Mouse (Mus musculus) kidney, adult 18-20 months (tissue): Measurements from ENCODE around the gene Cd52.
A peak's percentile ranks its signal among the peaks of the same experiment; 100 is the strongest.

Experiments used
- DNase-seq: peaks from one replicate; pipeline ENCODE4 v3.0.0; 2021

The Cd52 gene

DNA sequence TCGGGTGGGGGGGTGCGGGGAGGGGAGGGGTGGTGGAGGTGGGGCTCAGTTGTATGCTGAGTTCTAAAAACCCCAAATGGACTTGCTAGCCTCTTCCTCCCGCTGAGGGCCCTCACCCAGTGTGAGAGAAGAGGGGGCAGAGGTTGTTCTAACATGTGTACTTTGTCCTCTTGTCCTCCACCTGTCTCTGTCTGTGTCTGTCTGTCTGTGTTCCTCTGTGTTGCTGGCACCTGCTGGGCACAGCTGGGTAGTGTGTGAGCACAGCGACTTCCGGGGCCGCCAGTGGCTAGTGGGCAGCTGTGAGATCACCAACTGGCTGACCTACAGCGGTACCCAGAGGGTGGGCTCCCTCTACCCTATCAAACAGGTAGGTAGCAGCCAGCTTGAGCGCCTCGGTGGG is 5.9 kb downstream of the Cd52 start:
- DNase-seq, result no peak

DNA sequence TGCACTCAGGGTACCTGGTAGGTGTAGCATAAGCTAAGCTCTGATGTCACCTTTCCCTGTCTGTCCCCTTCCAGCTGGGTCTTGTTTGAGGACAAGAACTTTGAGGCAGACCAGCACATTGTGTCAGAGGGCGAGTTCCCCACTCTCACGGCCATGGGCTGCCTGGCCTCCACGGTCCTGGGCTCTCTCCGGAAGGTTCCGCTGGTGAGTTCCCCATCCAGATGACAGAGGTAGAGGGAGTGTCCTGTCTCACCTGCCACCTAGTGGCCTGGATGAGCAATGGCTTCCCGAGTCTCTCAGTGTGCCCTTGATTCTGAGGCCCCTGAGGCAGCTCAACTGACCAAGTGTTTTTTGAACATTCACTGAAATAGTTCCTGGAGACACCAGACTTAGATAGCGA is 7.5 kb downstream of the Cd52 start:
- DNase-seq, result peak; percentile 57

DNA sequence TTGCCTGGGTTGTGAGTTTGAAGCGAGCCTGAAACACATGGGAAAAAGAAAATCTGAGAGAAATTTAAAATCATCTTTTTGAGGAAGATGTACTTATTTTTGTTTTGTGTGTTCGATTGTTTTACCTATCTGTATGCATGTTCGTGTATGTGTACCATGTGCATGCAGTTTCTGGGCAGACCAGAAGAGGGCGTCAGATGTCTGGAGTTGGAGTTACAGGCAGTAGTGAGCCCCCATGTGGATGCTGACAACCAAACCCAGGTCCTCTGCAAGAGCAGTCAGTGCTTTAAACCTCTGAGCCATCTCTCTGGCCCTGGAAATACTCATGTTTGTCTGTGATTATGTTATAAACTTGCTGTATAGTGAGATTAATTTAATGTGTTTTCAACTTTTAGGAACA is 9.9 kb downstream of the Cd52 start:
- no peak for DNase-seq

DNA sequence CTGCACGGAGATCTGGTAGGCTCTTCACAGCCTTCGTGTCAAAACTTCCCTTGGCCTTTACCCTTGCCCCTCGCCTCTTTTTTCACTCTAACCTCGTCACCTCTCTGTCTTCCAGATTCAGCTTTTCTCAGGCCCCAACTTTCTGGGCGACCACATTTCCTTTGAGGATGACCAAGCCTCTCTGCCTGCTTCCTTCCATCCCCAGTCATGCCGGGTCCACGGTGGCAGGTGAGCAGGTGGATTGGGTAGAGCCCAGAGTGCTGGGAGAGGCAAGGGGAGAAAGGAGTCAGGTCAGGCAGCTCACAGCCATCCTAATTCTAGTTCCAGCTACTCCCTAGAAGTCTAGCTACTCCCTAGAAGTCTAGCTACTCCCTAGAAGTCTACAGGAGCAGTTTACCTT is 12.4 kb downstream of the Cd52 start:
- DNase-seq, result no peak

DNA sequence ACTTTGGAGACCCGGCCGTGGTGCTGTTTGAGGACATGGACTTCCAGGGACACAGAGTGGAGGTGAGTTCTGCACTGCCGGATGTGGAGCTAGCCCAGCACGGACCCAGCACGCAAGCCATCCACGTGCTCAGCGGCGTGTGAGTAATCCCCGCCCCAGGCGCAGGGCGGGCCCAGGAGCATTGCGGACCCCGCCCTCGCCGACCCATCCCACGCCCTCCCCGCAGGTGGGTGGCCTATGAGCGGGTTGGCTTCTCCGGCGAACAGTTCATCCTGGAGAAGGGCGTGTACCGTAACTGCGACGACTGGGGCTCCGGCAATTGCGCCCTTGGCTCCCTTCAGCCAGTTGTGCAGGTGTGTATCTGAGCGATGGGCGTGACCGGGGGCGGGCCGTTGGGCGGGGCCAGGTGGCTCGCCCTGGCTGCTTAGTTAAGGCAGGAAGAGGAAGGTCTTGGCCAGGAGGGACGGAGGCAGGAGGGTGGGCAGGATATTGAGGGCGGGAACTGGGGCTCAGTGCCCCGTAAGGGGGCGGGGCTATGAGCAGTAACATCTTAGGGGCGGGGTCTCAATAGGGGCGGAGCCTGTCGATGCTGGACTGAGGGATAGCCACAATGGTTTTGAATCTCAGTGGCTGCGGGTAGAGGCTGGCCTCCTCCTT is 13.0 kb downstream of the Cd52 start:
- DNase-seq, result peak; percentile 88

DNA sequence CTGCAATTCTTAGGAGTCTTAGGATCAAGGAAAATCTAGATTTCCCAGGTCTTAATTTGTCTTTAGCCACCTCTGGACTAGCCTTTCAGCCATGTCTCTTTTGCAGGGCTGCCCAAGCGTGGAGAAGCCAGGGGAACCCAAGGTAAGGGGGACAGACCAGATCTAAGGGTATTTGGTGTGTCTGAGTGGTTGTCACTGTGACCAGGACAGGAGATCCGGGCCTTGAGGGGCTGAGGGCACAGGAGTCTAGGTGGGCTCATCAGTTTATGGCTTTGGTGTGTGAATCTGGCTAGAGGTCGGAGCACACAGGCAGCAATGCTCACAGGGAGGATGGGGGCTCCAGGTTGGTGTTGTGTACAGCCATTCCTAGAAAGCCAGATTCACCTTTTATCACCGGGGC is 14.2 kb downstream of the Cd52 start:
- no peak for DNase-seq

DNA sequence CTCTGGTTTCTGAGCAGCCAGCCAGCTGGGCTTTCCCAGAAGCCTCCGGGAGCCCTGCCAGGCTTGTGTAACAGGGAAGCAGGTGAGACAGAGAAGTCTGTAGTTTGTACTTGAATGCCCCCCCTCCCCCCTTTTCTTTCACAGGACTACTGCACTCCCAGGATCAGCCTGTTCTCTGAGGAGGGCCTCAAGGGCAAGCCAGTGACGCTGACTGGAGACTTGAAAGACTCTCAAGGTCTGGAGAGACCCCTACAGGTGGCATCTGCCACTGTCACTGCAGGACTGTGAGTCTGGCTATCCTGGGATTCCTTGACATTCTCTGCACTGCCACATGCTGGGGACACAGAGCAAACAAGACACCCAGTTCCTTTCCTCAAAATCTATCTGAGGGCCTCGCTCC is 16.2 kb downstream of the Cd52 start:
- peak; percentile 57 for DNase-seq

DNA sequence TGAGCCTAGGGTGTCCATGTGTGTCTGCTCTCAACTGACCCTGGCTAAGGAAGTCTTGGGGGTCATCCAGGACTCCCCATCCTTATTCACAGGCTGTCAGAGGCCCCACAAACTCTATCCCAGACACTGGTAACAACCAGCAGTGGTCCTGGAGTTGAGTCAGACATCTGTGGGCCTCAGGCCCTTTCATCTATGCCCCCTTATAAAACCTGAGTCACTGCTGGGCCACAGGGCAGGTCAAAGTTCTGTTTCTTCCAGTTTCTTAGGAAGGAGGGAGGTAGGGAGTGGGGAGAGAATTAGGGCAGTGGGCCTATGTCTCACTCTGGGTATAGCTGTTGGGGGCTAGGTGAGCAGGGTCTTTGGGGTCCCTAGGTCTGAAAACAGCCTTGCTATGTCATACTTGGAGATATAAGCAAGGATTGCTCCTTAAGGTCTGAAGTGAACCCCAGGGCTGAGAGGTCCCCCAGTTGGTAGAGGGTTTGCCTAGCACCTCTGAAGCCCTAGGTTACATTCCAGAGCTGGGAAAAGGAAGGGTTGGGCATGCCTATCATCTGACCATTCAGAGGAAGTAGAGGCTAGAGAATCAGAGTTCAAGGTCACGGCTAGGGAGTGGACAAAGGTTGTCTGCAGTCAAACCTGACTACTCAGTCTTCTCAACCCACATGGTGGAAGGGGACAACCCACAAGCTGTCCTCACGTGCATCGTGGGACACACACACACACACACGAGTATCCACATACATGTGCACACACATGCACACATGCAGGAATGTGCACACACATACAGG is 25.9 kb downstream of the Cd52 start:
- no peak for DNase-seq

DNA sequence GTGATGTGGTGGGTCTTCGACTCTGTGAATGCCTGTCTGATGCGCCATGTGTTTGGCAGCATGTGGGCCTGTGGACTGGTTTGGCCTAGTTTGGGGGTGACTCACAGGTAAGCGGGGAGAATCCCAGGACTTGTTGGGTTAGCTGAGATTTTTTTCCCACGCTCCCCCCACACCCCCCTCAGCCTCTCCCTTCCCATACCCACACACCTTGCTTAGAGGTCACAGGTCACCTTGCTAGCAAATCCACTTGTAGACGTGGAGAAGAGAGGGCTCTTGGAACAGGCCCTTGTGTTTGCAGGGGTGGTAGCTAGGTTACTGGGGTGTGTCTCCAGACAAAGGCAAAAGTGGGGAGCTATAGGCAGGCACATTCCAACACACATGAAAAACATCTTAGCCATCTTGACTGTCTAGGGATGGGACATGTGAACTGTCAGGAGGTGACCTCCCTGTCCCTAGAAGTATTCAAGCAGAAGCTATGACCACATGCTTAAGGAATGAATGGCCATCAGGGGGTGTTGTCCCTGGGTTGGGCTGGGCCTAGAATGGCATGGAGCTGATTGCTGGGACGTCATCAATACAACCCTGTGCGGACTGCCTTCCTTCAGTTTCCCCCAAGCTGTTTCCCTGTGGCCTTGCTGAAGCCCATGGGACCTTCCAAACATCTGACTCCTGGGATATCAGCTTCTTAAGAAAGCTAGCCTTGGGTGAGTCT is 26.9 kb downstream of the Cd52 start:
- no peak for DNase-seq

DNA sequence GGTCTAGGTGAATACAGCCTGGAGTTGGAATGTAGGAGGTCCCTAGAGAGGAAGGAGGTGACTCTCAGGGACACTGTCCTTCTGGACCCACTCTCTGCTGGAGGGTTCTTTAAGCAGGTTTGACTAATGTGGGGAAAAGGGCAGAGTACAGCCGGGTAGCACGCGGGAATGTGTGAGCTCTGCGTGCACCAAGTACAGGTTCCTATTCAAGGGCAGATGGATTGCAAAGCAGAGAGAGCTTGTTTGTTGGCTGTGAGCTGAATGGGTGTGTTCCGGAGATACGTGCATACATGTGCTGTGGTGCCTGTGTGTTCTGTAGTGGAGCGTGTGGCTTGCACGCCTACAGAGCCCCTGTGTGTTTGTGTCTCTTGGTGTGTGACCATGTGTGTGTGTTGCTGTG is 27.5 kb downstream of the Cd52 start:
- peak; percentile 60 for DNase-seq

DNA sequence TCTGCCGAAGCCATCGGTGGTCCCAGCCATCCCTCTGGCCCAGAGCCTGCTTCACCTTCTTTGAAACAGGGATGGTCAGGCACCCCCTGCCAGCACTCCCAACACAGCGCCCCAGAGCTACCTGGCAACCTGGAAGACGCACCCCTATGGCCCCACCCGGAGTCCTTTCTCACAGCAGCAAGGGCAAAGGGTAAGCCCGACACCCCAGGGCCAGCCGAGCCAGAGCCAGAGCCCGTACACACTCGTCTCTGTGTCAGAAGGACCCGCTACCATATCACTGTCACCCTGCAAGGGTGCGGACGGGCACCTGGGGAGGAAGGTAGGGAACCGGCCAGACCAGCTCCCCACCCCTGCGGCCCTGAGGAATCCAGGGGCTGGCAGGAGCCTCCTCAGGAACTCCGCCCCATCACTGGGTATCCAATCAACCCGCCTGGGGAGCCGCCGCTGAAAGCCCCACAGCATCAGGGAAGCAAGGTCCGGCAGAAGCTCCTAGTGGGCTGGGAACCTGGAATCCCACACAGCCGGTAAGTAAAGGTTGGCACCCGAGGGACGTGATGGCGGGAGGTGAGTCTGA is 29.4 kb downstream of the Cd52 start:
- peak; percentile 32 for DNase-seq

DNA sequence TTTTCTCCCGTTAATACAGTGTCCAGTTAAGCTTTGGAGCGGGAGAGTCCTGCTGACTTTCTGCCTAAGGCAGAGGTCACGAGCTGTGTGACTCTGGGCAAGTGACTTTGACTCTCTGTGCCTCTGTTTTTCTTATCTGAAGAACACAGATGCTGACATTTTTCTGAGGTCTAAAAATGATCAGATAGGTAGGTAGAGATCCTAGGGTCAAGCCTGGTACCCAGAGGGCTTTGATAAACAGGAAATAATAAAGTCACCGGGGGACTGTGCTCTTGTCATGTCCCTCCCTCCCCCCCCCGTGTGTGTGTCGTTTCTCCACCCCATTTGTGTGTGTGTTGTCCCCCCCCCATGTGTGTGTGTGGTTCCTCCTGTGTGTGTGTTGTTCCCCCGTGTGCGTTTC is 32.3 kb downstream of the Cd52 start:
- no peak for DNase-seq

DNA sequence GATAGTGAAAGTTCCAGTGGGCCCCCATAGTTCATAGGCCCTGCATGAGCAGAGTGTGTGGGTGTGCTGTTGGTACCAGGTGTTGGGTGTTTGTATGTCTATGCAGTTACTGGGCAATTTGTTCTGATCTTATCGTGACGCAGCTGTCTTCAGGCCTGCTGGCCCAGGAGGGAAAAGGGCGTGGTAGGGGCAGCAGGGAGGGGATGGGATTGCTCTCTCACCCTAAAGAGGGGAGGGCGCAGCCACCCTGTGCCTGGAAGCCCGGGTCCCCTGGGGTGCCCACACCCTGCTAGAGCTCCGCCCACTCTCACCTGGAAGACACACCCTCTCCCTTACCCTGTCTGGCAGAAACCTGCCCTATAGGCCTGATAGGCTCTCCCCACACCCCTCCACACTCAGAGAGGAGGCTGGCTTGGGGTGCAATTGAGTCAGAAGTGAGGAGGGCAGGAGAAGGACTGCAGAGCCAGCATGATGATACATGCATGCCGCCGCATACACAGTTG is 32.9 kb downstream of the Cd52 start:
- no peak for DNase-seq

DNA sequence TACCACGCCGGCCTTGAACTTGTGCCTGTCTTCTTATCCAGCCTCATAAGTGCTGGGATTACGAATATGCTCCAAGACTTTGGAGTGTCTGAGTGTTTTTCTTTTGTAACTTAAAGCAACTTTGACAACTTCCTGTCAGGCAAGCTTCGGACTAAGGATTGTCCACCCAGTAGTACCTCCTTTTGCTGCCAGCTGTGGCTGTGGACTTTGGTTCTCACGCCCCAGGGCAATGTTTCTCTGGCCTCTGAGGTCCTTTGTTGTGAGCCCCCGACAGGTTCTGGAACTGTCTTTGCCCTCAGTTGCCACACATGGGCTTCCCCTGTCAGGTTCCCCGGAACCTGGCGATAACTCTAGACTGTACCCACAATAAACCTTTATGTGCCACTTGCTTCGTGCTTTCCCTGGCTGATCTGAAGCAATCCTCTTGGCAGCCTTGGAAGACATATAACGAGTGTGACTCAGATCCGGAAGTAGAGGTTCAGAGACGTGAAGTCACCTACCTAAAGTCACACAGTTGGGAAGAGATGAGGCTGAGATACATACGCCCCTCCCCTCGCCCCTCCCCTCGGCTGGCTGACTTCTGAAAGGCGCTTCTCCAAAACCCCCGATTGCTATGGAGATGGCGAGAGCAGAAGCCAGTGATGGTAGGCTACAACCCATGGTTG is 33.6 kb downstream of the Cd52 start:
- peak; percentile 33 for DNase-seq

DNA sequence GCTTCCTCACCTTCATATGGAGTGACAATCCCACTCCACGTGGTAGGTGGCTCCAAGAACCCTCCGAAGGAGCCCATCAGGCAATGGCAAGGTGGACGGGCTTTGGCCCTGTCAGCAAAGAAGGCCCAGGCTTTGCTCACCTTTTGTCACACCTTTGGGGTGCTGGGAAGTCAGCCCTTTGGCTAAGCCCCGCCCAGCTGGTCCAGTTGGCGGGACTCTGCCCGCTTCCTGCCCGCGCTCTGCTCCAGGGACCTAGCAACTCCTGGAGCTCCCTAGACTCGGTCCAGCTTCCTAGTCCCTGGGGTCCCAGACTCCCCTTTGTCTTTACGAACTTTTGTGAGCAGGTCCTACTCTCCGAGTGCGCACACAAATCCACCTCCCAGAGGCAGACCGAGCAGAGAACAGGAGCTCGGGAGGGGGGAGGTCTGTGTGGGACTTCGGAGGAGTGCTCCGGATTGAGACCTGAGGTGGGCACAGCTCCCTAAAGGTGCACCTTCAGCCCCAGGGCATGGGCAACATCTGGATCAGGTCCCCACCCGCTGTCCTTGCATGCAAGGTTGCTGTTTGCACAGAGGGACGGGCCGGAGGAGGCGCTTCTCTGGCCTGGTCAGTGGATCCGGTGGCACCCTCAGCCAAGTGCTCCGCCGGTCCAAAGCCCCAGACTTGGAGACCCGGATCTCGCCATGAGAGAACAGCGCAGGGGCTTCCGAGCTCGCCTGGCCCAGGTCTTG is 34.6 kb downstream of the Cd52 start, which contains the start of gene Crybg2:
Crybg2 (plus strand) TSS at position 681 of the 731 bp plus-strand sequence.
- no peak for DNase-seq

DNA sequence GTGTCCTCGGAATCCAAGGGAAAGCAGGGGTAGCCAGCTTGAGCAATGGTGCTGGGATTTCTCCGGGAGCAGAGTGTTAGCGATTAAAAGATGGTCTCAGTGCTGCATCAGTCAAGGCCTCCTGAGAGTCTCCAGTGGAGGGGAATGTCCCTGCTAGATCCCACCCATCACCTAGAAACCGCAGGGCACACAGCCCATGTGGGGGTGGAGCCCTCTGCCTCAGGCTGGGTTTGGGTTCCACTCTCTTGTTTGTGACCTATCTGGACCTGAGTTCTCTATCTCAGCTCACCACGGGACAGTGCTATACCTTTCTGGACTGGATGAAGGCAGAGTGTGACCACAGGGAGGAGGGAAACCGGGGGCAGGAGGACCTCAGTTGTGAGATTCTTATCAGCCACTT is 36.0 kb downstream of the Cd52 start:
- no peak for DNase-seq

DNA sequence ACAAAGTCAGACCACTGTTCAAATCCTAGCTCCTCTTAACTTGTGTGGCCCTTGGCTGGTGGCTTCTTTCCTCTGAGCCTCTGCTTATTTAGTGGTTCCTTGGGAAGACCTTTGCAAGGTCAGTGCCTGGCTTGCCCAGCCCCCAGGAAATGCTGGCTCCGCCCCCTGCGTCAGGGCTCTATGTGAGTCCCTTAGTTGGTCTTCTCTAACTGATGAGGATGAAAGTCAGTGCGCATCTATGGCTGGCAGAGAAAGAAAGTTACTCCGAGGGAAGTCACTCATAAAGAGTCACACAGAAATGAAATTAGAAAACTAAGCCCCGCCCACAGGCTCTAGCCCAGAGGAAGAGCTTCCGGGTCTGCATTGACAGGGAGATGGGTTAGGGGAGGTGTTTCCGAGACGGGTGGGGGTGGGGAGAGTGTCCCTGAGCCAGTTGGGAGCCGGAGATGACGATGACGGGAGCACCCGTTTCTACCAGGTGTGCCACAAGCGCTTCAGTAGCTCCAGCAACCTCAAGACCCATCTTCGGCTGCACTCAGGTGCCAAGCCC is 36.6 kb downstream of the Cd52 start:
- DNase-seq, result no peak

DNA sequence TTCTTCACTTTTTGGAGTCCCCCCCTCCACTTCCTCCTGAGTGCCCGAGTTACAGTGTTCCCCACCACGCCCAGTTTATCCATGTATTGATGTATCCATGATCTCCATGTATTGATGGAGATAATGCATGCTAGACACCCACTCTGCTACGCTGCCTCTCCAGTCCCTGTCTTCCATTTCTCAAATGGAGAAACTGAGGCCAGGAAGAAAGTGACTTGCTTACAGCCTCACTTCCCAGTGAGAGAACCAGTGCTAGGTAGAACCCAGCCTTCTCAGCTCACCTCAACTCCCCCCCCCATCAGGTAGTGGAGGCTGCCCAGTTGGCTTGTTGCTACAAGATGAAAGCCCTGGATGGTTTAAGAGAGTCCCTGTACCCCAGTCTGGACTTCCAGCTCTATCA is 41.3 kb downstream of the Cd52 start, which contains the start of gene Zfp683:
Zfp683 (plus strand) TSS at position 301 of the 400 bp plus-strand sequence.
- DNase-seq, result no peak

DNA sequence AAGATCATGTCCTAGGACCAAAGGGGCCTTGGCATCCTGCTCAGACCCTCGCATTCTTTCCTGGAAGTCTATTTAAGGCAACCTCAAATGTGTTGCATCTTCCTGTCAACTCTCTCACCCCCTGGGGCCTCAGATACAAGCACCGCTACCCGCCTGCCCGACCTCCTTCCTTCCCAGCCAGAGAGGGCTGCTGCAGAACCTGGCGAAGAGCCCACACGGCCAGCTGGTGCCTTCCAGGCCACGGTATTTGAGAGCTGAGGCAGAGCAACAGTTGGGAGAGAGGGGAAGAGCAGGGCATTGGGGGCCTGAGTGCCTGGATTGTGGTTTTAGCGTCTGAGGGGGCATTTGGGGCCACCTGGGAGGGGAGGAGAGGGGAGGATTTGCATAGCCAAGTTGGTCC is 42.3 kb downstream of the Cd52 start:
- no peak for DNase-seq

DNA sequence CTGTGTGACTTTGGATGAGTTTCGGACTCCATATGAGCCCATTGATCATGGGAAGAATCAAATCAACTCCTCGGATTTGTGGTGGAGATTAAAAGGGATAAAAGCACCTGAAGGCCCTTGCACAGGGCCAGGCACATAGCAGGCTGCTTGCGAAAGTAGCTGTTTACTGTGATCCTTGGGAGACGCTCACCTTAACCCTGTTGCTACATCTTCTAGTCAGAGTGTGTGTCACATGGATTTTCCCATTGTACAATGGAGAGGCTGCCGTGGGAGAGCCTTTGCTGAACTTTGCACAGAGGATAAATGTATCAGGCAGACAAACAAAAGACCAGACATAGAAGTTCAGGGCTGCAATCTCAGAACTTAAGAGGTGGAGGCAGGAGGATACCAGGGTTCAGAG is 43.0 kb downstream of the Cd52 start:
- no peak for DNase-seq

DNA sequence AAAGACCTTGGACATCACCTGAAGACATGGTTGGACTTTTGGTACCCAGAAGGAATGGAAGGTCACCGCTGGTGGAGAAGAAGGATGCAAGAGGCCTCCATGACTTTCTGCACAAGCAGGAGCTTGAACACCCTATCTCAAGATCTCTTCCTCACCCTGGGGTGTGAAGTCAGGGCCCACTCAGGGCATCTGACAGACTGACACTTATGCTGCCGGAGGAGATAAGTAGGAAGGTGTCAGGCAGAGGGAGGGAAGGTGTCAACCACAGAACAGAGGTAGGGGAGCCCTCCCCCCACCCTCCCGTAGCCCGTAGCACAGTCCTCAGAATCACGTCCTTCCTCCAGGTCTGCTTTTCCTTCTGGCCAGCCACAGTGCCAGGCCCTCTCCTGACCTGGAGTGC is 47.2 kb downstream of the Cd52 start:
- DNase-seq, result no peak

DNA sequence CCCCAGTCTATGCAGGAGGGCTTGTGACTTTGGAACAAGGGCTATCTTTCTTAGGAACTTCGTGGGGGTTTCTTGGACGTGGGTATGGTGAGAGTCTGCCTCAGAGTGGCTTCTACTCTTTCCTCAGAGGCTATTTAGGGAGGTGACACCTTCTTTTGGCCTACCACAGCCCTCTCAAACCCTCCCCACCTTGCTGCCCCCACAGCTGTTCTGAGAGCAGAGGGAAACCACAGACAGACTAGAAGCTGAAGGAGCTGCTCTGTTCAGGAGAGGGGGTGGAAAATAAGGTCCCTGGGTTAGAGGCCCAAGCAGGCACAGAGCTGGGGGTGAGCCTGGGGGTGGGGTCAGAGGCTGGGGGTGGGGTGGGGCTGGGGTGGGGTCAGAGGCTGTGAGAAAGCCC is 51.8 kb downstream of the Cd52 start:
- no peak for DNase-seq
